Mouse (Mus musculus) kidney, embryonic 16.5 days (tissue): ENCODE data around the gene Crtac1. TPM values are rescaled to one million over a fixed set of nuclear protein-coding genes. Genes with fewer than 3 reads are reported as not detected.

Experiments
- ATAC-seq: fragments of 200-750 bp; cut with Nextera tagmentation; 2 replicates; pipeline ENCODE4 v1.8.0; 2017; ENCODE audit warnings: moderate TSS enrichment; ENCODE audit not compliant: low FRiP score, low TSS enrichment
- H3K27ac ChIP-seq: fragments of 300-500 bp; sonication (generic); 2 replicates; pipeline ENCODE4 v1.5.1; 2014; ENCODE audit warnings: low read length
- H3K27me3 ChIP-seq: fragments of 300-500 bp; sonication (generic); 2 replicates; pipeline ENCODE4 v1.6.1; 2014; ENCODE audit warnings: low read length, control low read depth, mixed read lengths; ENCODE audit not compliant: insufficient read depth
- H3K36me3 ChIP-seq: fragments of 300-500 bp; sonication (generic); 2 replicates; pipeline ENCODE4 v1.6.1; 2014; ENCODE audit warnings: low read length, control low read depth, mixed read lengths; ENCODE audit not compliant: insufficient read depth
- H3K4me1 ChIP-seq: fragments of 300-500 bp; sonication (generic); 2 replicates; pipeline ENCODE4 v1.6.1; 2014; ENCODE audit warnings: low read length, control low read depth, mixed read lengths; ENCODE audit not compliant: insufficient read depth
- H3K4me2 ChIP-seq: fragments of 300-500 bp; sonication (generic); replicated peaks from 2 replicates; pipeline ENCODE4 v1.6.1; 2014; ENCODE audit warnings: low read depth, low read length
- H3K4me3 ChIP-seq: fragments of 300-500 bp; sonication (generic); 2 replicates; pipeline ENCODE4 v1.5.1; 2014; ENCODE audit warnings: mild to moderate bottlenecking, low read length
- H3K9ac ChIP-seq: fragments of 300-500 bp; sonication (generic); replicated peaks from 2 replicates; pipeline ENCODE4 v1.6.1; 2014; ENCODE audit warnings: low read length
- H3K9me3 ChIP-seq: fragments of 300-500 bp; sonication (generic); 2 replicates; pipeline ENCODE4 v1.6.1; 2016; ENCODE audit warnings: low read length, control low read depth
- WGBS: fragments of 180-500 bp; shearing (Covaris S2); extraction: QIAGEN DNeasy Blood & Tissue Kit; methylation state at CpG from one replicate; pipeline ENCODE4 v1.1.7; 2014; 5-methylcytosine and 5-hydroxymethylcytosine counted together
- polyA plus RNA-seq: library from polyadenylated mRNA; unstranded; fragments of >200 nt; fragmentation: Nextera tagmentation; extraction: Ambion mirVana; gene quantifications from 2 replicates; pipeline ENCODE4 v1.2.1, GENCODE M21; 2015

The Crtac1 gene
- polyA plus RNA-seq, 1 experiment from 2014 or later: 6.0 TPM

- H3K4me2 ChIP-seq: no peak overlapping the region
- no peak overlapping the region for H3K9ac ChIP-seq
- no peak overlapping the region for H3K27ac ChIP-seq
- no peaks in the 10 kb centered on the region for H3K27me3 ChIP-seq
- 0 out of 2 replicates have a peak, but pooled peaks cover 3% of the 10 kb centered on the region for H3K4me1 ChIP-seq
- H3K9me3 ChIP-seq: no peaks in the 10 kb centered on the region
- H3K4me3 ChIP-seq: no peak overlapping the region
- no peak for ATAC-seq
- no peaks in the 10 kb centered on the region for H3K36me3 ChIP-seq
- WGBS: 58% methylated on average over 18 of the region's 18 CpGs
Measured at GRCm38 (mm10) chr19:42317648-42318425, 113.7 kb downstream of the Crtac1 start.

- ATAC-seq: no peak
- no peaks in the 10 kb centered on the region for H3K36me3 ChIP-seq
- H3K4me3 ChIP-seq: no peak overlapping the region
- H3K9ac ChIP-seq: no peak overlapping the region
- H3K9me3 ChIP-seq: no peaks in the 10 kb centered on the region
- H3K27me3 ChIP-seq: no peaks in the 10 kb centered on the region
- 70% methylated on average over 8 of the region's 8 CpGs for WGBS
- 0 out of 2 replicates have a peak, but pooled peaks cover 3% of the 10 kb centered on the region for H3K4me1 ChIP-seq
- no peak overlapping the region for H3K4me2 ChIP-seq
- H3K27ac ChIP-seq: no peak overlapping the region
Measured at GRCm38 (mm10) chr19:42316998-42317397, 114.6 kb downstream of the Crtac1 start.

GRCm38 (mm10) chr19:42316525-42316924 is 115.1 kb downstream of the Crtac1 start:
- Histone ChIP-seq H3K4me1 (0 out of 2 replicates have a peak, but pooled peaks cover 3% of the 10 kb centered on the region), H3K36me3 (no peaks in the 10 kb centered on the region), H3K27ac (no peak overlapping the region), H3K27me3 (no peaks in the 10 kb centered on the region), H3K4me3 (no peak overlapping the region), H3K9ac (no peak overlapping the region), H3K4me2 (no peak overlapping the region), H3K9me3 (no peaks in the 10 kb centered on the region)
- no peak for ATAC-seq
- WGBS: 85% methylated on average over 2 of the region's 2 CpGs

GRCm38 (mm10) chr19:42315914-42316313 is 115.7 kb downstream of the Crtac1 start:
- Histone ChIP-seq H3K27ac (no peak overlapping the region), H3K4me3 (no peak overlapping the region), H3K36me3 (no peaks in the 10 kb centered on the region), H3K4me2 (no peak overlapping the region), H3K9me3 (no peaks in the 10 kb centered on the region), H3K9ac (no peak overlapping the region), H3K27me3 (no peaks in the 10 kb centered on the region), H3K4me1 (0 out of 2 replicates have a peak, but pooled peaks cover 3% of the 10 kb centered on the region)
- peak; percentile 86 for ATAC-seq
- 0% methylated on average over 1 of the region's 1 CpGs for whole genome bisulfite sequencing

GRCm38 (mm10) chr19:42315070-42315679 is 116.4 kb downstream of the Crtac1 start:
- 31% methylated on average over 6 of the region's 6 CpGs for WGBS

GRCm38 (mm10) chr19:42312191-42312590 is 119.4 kb downstream of the Crtac1 start:
- no peaks in the 10 kb centered on the region for H3K27me3 ChIP-seq
- H3K4me3 ChIP-seq: no peak overlapping the region
- H3K36me3 ChIP-seq: no peaks in the 10 kb centered on the region
- 67% methylated on average over 3 of the region's 3 CpGs for WGBS
- no peak overlapping the region for H3K27ac ChIP-seq
- no peaks in the 10 kb centered on the region for H3K9me3 ChIP-seq
- H3K9ac ChIP-seq: no peak overlapping the region
- no peak overlapping the region for H3K4me2 ChIP-seq
- peaks cover 4% of the 10 kb centered on the region for H3K4me1 ChIP-seq
- no peak for ATAC-seq

More at GRCm38 (mm10) chr19:42315070-42315679, 116.4 kb downstream of the Crtac1 start:
- no peaks in the 10 kb centered on the region for H3K36me3 ChIP-seq
- no peak overlapping the region for H3K9ac ChIP-seq
- H3K27me3 ChIP-seq: no peaks in the 10 kb centered on the region
- H3K4me3 ChIP-seq: no peak overlapping the region
- ATAC-seq: no peak
- H3K27ac ChIP-seq: no peak overlapping the region
- H3K4me2 ChIP-seq: no peak overlapping the region
- H3K9me3 ChIP-seq: no peaks in the 10 kb centered on the region
- 0 out of 2 replicates have a peak, but pooled peaks cover 3% of the 10 kb centered on the region for H3K4me1 ChIP-seq

GRCm38 (mm10) chr19:42311332-42311731 is 120.3 kb downstream of the Crtac1 start:
- peaks cover 12% of the 10 kb centered on the region for H3K4me1 ChIP-seq
- H3K27ac ChIP-seq: no peak overlapping the region
- no peaks in the 10 kb centered on the region for H3K36me3 ChIP-seq
- no peaks in the 10 kb centered on the region for H3K9me3 ChIP-seq
- WGBS: 32% methylated on average over 2 of the region's 2 CpGs
- no peak overlapping the region for H3K4me3 ChIP-seq
- no peak overlapping the region for H3K4me2 ChIP-seq
- no peak for ATAC-seq
- no peak overlapping the region for H3K9ac ChIP-seq
- H3K27me3 ChIP-seq: no peaks in the 10 kb centered on the region

- ATAC-seq: no peak
- H3K4me1 ChIP-seq: peaks cover 13% of the 10 kb centered on the region
- no peak overlapping the region for H3K4me2 ChIP-seq
- H3K9ac ChIP-seq: no peak overlapping the region
- no peaks in the 10 kb centered on the region for H3K27me3 ChIP-seq
- H3K27ac ChIP-seq: no peak overlapping the region
- H3K36me3 ChIP-seq: no peaks in the 10 kb centered on the region
- no peaks in the 10 kb centered on the region for H3K9me3 ChIP-seq
- 89% methylated on average over 12 of the region's 12 CpGs for WGBS
- no peak overlapping the region for H3K4me3 ChIP-seq
Measured at GRCm38 (mm10) chr19:42308931-42309330, 122.7 kb downstream of the Crtac1 start.

- ATAC-seq: 0 out of 2 replicates have a peak, but pooled peaks have one; percentile 33
- no peaks in the 10 kb centered on the region for H3K9me3 ChIP-seq
- no peak overlapping the region for H3K9ac ChIP-seq
- no peak overlapping the region for H3K4me2 ChIP-seq
- peaks cover 13% of the 10 kb centered on the region for H3K4me1 ChIP-seq
- no peaks in the 10 kb centered on the region for H3K27me3 ChIP-seq
- no peak overlapping the region for H3K4me3 ChIP-seq
- no peaks in the 10 kb centered on the region for H3K36me3 ChIP-seq
- 4% methylated on average over 8 of the region's 8 CpGs for WGBS
- no peak overlapping the region for H3K27ac ChIP-seq
Measured at GRCm38 (mm10) chr19:42307019-42307418, 124.6 kb downstream of the Crtac1 start.

GRCm38 (mm10) chr19:42306202-42306601 is 125.4 kb downstream of the Crtac1 start:
- no peaks in the 10 kb centered on the region for H3K9me3 ChIP-seq
- no peaks in the 10 kb centered on the region for H3K27me3 ChIP-seq
- no peak overlapping the region for H3K4me3 ChIP-seq
- H3K9ac ChIP-seq: no peak overlapping the region
- 37% methylated on average over 7 of the region's 7 CpGs for WGBS
- H3K4me2 ChIP-seq: no peak overlapping the region
- H3K36me3 ChIP-seq: no peaks in the 10 kb centered on the region
- peaks cover 13% of the 10 kb centered on the region for H3K4me1 ChIP-seq
- H3K27ac ChIP-seq: no peak overlapping the region
- ATAC-seq: no peak
